Mouse (Mus musculus) neutrophil, adult 5-6 weeks (primary cell): Measurements from ENCODE around the gene Fscn1. TPM values are rescaled to one million over a fixed set of nuclear protein-coding genes. Genes with fewer than 3 reads are reported as not detected.

ENCODE experiments used
- ATAC-seq: fragments of 151-379, 151-347 bp; 2 replicates; pipeline ENCODE4 v1.8.0; 2017; ENCODE audit warnings: mild to moderate bottlenecking, moderate TSS enrichment; ENCODE audit not compliant: insufficient number of reproducible peaks, poor library complexity, low FRiP score, severe bottlenecking; ENCODE audit errors: extremely low read depth
- total RNA-seq: library from RNA; stranded (forward); fragments of 200-1000 nt; gene quantifications from 2 replicates; pipeline ENCODE4 v1.2.3, GENCODE M21; 2017

Gene Fscn1
- total RNA-seq, 1 experiment from 2014 or later: not detected

- ATAC-seq: no peak
Measured at GRCm38 (mm10) chr5:142963003-142963704, 3.0 kb downstream of the Fscn1 start.

- ATAC-seq: no peak
Measured at GRCm38 (mm10) chr5:142963705-142964494, 3.8 kb downstream of the Fscn1 start.

GRCm38 (mm10) chr5:142964650-142965049 lies 4.5 kb downstream of the Fscn1 start:
- no peak for ATAC-seq

GRCm38 (mm10) chr5:142968411-142968810 lies 8.3 kb downstream of the Fscn1 start:
- ATAC-seq: no peak

- ATAC-seq: no peak
Measured at GRCm38 (mm10) chr5:142973971-142974370, 13.8 kb downstream of the Fscn1 start.

GRCm38 (mm10) chr5:142974598-142975121 lies 14.5 kb downstream of the Fscn1 start:
- no peak; the same call in 1 of the 2 replicates for ATAC-seq

GRCm38 (mm10) chr5:142976516-142976915 lies 16.4 kb downstream of the Fscn1 start:
- ATAC-seq: no peak

GRCm38 (mm10) chr5:142982046-142982801 lies 22.1 kb downstream of the Fscn1 start:
- no peak for ATAC-seq

GRCm38 (mm10) chr5:142983174-142983573 lies 23.0 kb downstream of the Fscn1 start:
- no peak for ATAC-seq

GRCm38 (mm10) chr5:142984271-142984670 lies 24.1 kb downstream of the Fscn1 start:
- ATAC-seq: no peak

GRCm38 (mm10) chr5:142988520-142988919 lies 28.4 kb downstream of the Fscn1 start:
- ATAC-seq: no peak

- no peak for ATAC-seq
Measured at GRCm38 (mm10) chr5:142989167-142989566, 29.0 kb downstream of the Fscn1 start.

GRCm38 (mm10) chr5:142994746-142995145 lies 34.6 kb downstream of the Fscn1 start:
- no peak for ATAC-seq

GRCm38 (mm10) chr5:142997526-142997925 lies 37.4 kb downstream of the Fscn1 start:
- ATAC-seq: no peak

GRCm38 (mm10) chr5:142998171-142998570 lies 38.0 kb downstream of the Fscn1 start:
- no peak for ATAC-seq

- ATAC-seq: no peak
Measured at GRCm38 (mm10) chr5:143000091-143000490, 39.9 kb downstream of the Fscn1 start.

- no peak for ATAC-seq
Measured at GRCm38 (mm10) chr5:143000654-143001500, 40.7 kb downstream of the Fscn1 start.

- ATAC-seq: no peak
Measured at GRCm38 (mm10) chr5:143009383-143009782, 49.2 kb downstream of the Fscn1 start.
